Mouse (Mus musculus) ES-Bruce4 (cell line): Measurements from ENCODE around the gene Trmt61a. TPM values are rescaled to one million over a fixed set of nuclear protein-coding genes. Genes with fewer than 3 reads are reported as not detected.

Experiments
- H3K27ac ChIP-seq: 2 replicates; pipeline ENCODE4 v1.5.1; 2012; ENCODE audit warnings: low read length, inconsistent platforms; ENCODE audit not compliant: insufficient read depth
- H3K27me3 ChIP-seq: 2 replicates; pipeline ENCODE4 v1.6.1; 2012; ENCODE audit warnings: mild to moderate bottlenecking, low read length, inconsistent platforms; ENCODE audit not compliant: control insufficient read depth, poor library complexity, insufficient read depth, severe bottlenecking
- H3K36me3 ChIP-seq: 2 replicates; pipeline ENCODE4 v1.6.1; 2012; ENCODE audit warnings: inconsistent platforms, mild to moderate bottlenecking, low read length, moderate library complexity; ENCODE audit not compliant: control insufficient read depth, poor library complexity, insufficient read depth, severe bottlenecking
- H3K4me1 ChIP-seq: one replicate; pipeline ENCODE4 v1.8.1; 2011; ENCODE audit warnings: low read length; ENCODE audit not compliant: control insufficient read depth, insufficient read depth
- H3K4me3 ChIP-seq: 2 replicates; pipeline ENCODE4 v1.5.1; 2011; ENCODE audit warnings: low read depth, mild to moderate bottlenecking, low read length
- H3K9ac ChIP-seq: 2 replicates; pipeline ENCODE4 v1.6.1; 2012; ENCODE audit warnings: low read depth, mild to moderate bottlenecking, inconsistent platforms; ENCODE audit not compliant: poor library complexity, severe bottlenecking
- H3K9me3 ChIP-seq: replicated peaks from 2 replicates; pipeline ENCODE4 v1.6.1; 2012; ENCODE audit warnings: mild to moderate bottlenecking, low read length, inconsistent platforms; ENCODE audit not compliant: control insufficient read depth, poor library complexity, insufficient read depth, severe bottlenecking
- CTCF ChIP-seq: IDR thresholded peaks from one replicate; pipeline ENCODE4 v1.8.1; 2011; ENCODE audit warnings: low read depth, low read length
- EP300 ChIP-seq: IDR thresholded peaks from 2 replicates; pipeline ENCODE4 v1.6.1; 2011; ENCODE audit warnings: low read depth, low read length; ENCODE audit not compliant: insufficient read depth
- POLR2A ChIP-seq: IDR thresholded peaks from one replicate; pipeline ENCODE4 v1.8.1; 2011; ENCODE audit warnings: low read length; ENCODE audit not compliant: insufficient read depth
- polyA plus RNA-seq: library from polyadenylated mRNA; stranded (reverse); fragments of >200 nt; gene quantifications from 2 replicates; pipeline ENCODE4 v1.2.4, GENCODE M21; 2011; ENCODE audit warnings: low read depth; ENCODE audit not compliant: missing spikeins, insufficient read depth, insufficient read length

Gene Trmt61a
- 13.0 and 14.8 TPM in 2 replicates for polyA plus RNA-seq

DNA sequence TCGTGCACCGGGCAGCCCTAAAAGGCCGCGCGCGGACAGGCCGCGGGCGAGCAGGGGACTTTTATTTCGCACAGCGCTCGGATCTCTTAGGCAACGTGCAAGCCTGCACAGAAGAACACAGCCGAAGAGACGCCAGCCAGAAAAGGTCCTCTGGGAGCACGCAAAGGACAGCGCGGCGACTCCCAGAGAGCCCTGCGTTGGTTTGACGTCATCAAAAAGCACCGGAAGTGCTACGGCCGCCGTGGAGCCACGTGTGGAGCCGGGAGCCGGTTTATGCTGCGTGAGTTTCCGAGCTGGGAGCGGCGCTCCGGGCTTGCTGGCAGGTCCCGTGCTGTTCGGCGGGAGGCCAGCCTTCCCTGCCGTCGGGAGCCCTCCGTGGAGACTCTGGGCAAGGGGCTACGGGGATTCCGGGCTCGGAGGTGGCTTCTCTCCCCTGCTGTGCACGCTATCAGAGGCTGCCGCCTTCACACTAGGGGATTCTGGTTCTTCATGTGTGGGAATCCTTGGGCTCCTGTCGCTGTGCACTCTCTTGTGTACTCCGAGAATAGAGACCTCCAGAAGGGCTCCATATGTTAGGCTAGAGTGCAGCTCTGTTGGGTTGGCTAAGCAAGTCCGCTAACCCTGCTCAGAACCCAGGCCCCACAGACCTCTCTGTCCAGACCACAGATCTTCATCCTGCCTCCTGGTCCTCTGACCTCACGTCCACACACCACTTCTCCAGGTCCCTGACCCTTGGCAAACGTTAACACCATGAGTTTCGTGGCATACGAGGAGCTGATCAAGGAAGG is at the start of gene Trmt61a:
Gene Trmt61a, plus strand, starts transcription at position 224 of the 788 bp plus-strand sequence.
- H3K9ac ChIP-seq: peak within 1 kb of the TSS; percentile 64
- peak; percentile 46 for TF ChIP-seq POLR2A
- TF ChIP-seq EP300: no peak
- no peak for TF ChIP-seq CTCF
- no peaks in the 10 kb centered on the region for H3K27me3 ChIP-seq
- no peaks in the 10 kb centered on the region for H3K36me3 ChIP-seq
- no peaks in the 10 kb centered on the region for H3K9me3 ChIP-seq
- peak within 1 kb of the TSS; percentile 51 for H3K27ac ChIP-seq
- H3K4me1 ChIP-seq: peaks cover 4% of the 10 kb centered on the region
- H3K4me3 ChIP-seq: peak within 1 kb of the TSS; percentile 90

DNA sequence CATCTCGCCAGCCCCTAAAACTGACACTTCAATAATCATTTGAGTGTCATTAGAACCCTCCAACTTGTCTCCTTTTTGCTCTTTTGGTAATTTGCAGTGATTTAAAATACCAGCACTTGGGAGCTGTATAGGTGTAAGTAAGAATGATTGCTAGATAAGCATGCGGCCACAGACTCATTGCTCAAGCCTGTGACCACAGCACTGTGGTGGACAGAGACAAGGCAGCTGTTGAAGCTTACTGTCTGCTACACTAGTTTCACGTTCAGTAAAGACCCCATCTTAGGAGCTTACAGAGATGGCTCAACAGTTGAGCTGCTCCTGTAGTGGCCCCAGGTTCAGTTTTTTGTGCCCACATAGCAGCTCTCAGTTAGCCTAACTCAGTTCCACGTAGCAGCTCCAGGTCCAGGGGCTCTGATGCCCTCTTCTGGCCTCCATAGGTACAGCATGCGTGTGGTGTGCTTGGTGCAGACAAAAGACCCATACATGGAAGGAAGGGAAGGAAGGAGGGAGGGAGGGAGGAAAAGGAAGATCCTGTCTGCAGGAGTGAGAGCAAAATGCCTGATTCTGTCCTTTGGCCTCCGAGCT is 29.8 kb upstream of the Trmt61a start:
- H3K36me3 ChIP-seq: peaks cover 17% of the 10 kb centered on the region
- no peak overlapping the region for H3K9ac ChIP-seq
- no peak overlapping the region for H3K4me3 ChIP-seq
- H3K4me1 ChIP-seq: no peaks in the 10 kb centered on the region
- H3K27ac ChIP-seq: no peak overlapping the region
- H3K9me3 ChIP-seq: no peaks in the 10 kb centered on the region
- H3K27me3 ChIP-seq: no peaks in the 10 kb centered on the region
- no peak for TF ChIP-seq EP300
- TF ChIP-seq CTCF: peak; percentile 89

DNA sequence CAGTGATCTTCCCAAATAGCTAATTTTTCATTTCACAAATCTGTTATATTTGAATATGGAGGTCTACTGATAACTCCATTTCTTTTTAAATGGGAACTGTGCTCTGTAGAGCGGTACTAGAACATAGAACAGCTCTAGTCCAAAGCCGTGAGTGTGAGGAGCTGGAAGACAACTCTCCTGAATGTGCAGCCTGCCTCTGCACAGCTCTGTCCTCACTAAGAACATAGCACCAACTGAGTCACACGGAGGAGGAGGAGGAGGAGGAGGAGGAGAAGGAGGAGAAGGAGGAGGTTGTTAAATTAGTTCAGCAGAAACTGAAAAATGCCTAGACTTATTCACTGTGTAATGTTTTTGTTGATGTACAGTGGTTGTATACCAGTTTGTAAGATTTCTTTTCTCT is 25.0 kb upstream of the Trmt61a start:
- Histone ChIP-seq H3K36me3 (peaks cover 14% of the 10 kb centered on the region), H3K4me1 (no peaks in the 10 kb centered on the region), H3K27me3 (no peaks in the 10 kb centered on the region), H3K4me3 (no peak overlapping the region), H3K27ac (no peak overlapping the region), H3K9me3 (no peaks in the 10 kb centered on the region), H3K9ac (no peak overlapping the region)
- no peak for TF ChIP-seq POLR2A

DNA sequence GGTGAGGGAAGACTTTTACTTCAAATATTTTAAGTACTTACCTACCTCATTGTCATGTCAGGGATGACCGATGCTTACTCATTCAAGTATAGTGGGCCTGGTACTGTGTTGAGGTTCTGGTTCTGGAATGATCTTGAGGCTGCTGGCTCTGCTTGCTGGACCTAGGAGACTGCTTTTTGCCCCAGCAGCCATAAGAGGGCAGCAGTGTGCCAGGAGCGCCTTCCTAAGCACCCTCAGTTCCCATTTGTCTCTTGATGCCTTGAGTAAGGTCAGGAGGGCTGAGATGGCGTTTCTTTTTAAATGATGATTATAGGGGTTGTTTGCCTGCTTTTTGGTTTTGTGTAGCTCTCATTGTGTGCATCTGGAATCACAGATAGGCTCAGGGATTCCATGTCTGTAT is 24.5 kb upstream of the Trmt61a start:
- H3K9me3 ChIP-seq: no peaks in the 10 kb centered on the region
- H3K4me1 ChIP-seq: no peaks in the 10 kb centered on the region
- no peak overlapping the region for H3K27ac ChIP-seq
- H3K9ac ChIP-seq: no peak overlapping the region
- peaks cover 14% of the 10 kb centered on the region for H3K36me3 ChIP-seq
- no peaks in the 10 kb centered on the region for H3K27me3 ChIP-seq
- H3K4me3 ChIP-seq: no peak overlapping the region
- TF ChIP-seq POLR2A (no peak), CTCF (peak; percentile 94)

DNA sequence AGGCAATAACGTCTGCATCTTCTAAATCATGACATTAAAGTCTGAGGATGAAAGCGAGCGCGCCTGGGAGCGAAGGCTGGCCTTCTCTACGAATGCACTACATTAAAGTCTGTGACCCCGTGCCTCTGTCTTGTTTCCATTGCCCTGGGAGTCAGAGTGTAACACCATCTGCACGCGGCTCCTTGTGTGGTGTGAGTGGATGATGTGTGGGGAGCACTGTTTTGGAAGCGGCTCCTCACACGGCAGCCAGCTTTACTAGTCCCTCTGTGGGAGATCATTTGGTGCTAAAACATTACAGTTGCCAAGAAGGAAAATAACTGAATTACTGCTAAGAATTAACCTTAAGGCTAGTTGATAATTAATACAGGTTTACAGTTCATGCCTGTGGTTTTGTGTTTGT is 22.2 kb upstream of the Trmt61a start:
- TF ChIP-seq CTCF: no peak
- TF ChIP-seq EP300: no peak
- no peak for TF ChIP-seq POLR2A
- H3K27me3 ChIP-seq: no peaks in the 10 kb centered on the region
- no peak overlapping the region for H3K9ac ChIP-seq
- H3K4me1 ChIP-seq: no peaks in the 10 kb centered on the region
- H3K27ac ChIP-seq: no peak overlapping the region
- H3K36me3 ChIP-seq: peaks cover 7% of the 10 kb centered on the region; the same call in 1 of the 2 replicates
- H3K4me3 ChIP-seq: no peak overlapping the region
- no peaks in the 10 kb centered on the region for H3K9me3 ChIP-seq

DNA sequence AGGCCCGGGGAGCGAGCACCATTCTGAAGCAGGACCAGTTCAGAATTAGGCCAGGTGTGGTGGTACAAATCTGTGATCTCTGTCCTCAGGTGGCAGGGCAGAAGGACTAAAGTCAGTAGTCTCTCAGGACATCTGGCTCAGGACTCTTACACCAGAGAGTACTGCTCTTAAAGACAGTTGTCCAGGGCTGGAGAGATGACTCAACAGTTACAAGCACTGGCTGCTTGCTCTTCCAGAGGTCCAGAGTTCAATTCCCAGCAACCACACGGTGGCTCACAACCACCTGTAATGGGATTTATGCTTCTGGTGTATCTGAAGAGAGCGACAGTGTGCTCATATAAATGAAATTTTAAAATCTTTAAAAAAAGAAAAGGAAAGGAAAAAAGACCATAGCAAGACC is 18.6 kb upstream of the Trmt61a start:
- no peaks in the 10 kb centered on the region for H3K4me1 ChIP-seq
- H3K9ac ChIP-seq: no peak overlapping the region
- no peaks in the 10 kb centered on the region for H3K9me3 ChIP-seq
- no peak overlapping the region for H3K27ac ChIP-seq
- no peak for TF ChIP-seq POLR2A
- no peak for TF ChIP-seq EP300
- TF ChIP-seq CTCF: no peak
- no peaks in the 10 kb centered on the region for H3K27me3 ChIP-seq
- H3K36me3 ChIP-seq: peaks cover 7% of the 10 kb centered on the region; the same call in 1 of the 2 replicates
- no peak overlapping the region for H3K4me3 ChIP-seq
